Mouse (Mus musculus) heart, adult 8-10 months (tissue): Measurements from ENCODE around the gene Sdhc. TPM values are rescaled to one million over a fixed set of nuclear protein-coding genes. Genes with fewer than 3 reads are reported as not detected.
"Not testable (repeated sequence)": the region's sequence is repeated elsewhere in the genome, so short reads cannot be mapped to it uniquely, and the experiment has no call there.

Experiments
- DNase-seq: peaks from one replicate; pipeline ENCODE4 v3.0.0; 2022; ENCODE audit warnings: low spot score
- total RNA-seq, 4 experiments: library from RNA; stranded (reverse); gene quantifications; 2 replicates each; pipeline ENCODE4 v1.2.4; 2022

Sdhc gene
- total RNA-seq, 4 experiments from 2014 or later = 1,259 to 1,304 (median 1,268) TPM

- no peak for DNase-seq
Observed at GRCm38 (mm10) chr1:171112986-171113385, 37.4 kb downstream of the Sdhc start.

- DNase-seq = peak; percentile 63
Observed at GRCm38 (mm10) chr1:171111781-171112575, 38.4 kb downstream of the Sdhc start.

GRCm38 (mm10) chr1:171111020-171111780 is 39.2 kb downstream of the Sdhc start:
- peak; percentile 93 for DNase-seq

- DNase-seq = no peak
Observed at GRCm38 (mm10) chr1:171110659-171111019, 39.8 kb downstream of the Sdhc start.

- DNase-seq = no peak
Observed at GRCm38 (mm10) chr1:171109620-171110019, 40.8 kb downstream of the Sdhc start.

GRCm38 (mm10) chr1:171105226-171105625 is 45.2 kb downstream of the Sdhc start:
- no peak for DNase-seq

- no peak for DNase-seq
Observed at GRCm38 (mm10) chr1:171103179-171103840, 47.1 kb downstream of the Sdhc start.

- DNase-seq = peak; percentile 91
Observed at GRCm38 (mm10) chr1:171102547-171103177, 47.7 kb downstream of the Sdhc start.

GRCm38 (mm10) chr1:171101733-171102546 is 48.5 kb downstream of the Sdhc start:
- DNase-seq = peak; percentile 89

- DNase-seq = no peak
Observed at GRCm38 (mm10) chr1:171101033-171101432, 49.4 kb downstream of the Sdhc start.

GRCm38 (mm10) chr1:171097612-171098011 is 52.8 kb downstream of the Sdhc start:
- DNase-seq = no peak

- DNase-seq = no peak
Observed at GRCm38 (mm10) chr1:171097136-171097535, 53.3 kb downstream of the Sdhc start.

- no peak for DNase-seq
Observed at GRCm38 (mm10) chr1:171096110-171096964, 54.1 kb downstream of the Sdhc start.

GRCm38 (mm10) chr1:171094424-171094823 is 56.0 kb downstream of the Sdhc start:
- DNase-seq = no peak

- DNase-seq = no peak
Observed at GRCm38 (mm10) chr1:171090761-171091160, 59.6 kb downstream of the Sdhc start.

GRCm38 (mm10) chr1:171089891-171090290 is 60.5 kb downstream of the Sdhc start:
- no peak for DNase-seq

- DNase-seq = not testable (repeated sequence)
Observed at GRCm38 (mm10) chr1:171088237-171088869, 62.0 kb downstream of the Sdhc start.

- DNase-seq = no peak
Observed at GRCm38 (mm10) chr1:171085718-171086117, 64.7 kb downstream of the Sdhc start.

- DNase-seq = not testable (repeated sequence)
Observed at GRCm38 (mm10) chr1:171081512-171082231, 68.7 kb downstream of the Sdhc start.
